Mouse (Mus musculus) gastrocnemius, adult 18-20 months (tissue): ENCODE results near the gene Ift81. TPM values are rescaled to one million over a fixed set of nuclear protein-coding genes. Genes with fewer than 3 reads are reported as not detected.

Experiments used
- DNase-seq: peaks from one replicate; pipeline ENCODE4 v3.0.0; 2021; ENCODE audit warnings: low spot score
- total RNA-seq, 2 experiments: library from RNA; stranded (reverse); gene quantifications; 2 replicates each; pipeline ENCODE4 v1.2.3; 2021

The Ift81 gene
- total RNA-seq, 2 experiments from 2014 or later: 3.4 to 4.7 TPM

- DNase-seq: no peak
Observed at GRCm38 (mm10) chr5:122516901-122517300, 97.4 kb downstream of the Ift81 start.

GRCm38 (mm10) chr5:122516029-122516730 is 98.1 kb downstream of the Ift81 start:
- DNase-seq: no peak

GRCm38 (mm10) chr5:122514127-122514521 is 100.2 kb downstream of the Ift81 start:
- DNase-seq: no peak

- DNase-seq: no peak
Observed at GRCm38 (mm10) chr5:122513421-122514126, 100.7 kb downstream of the Ift81 start.

- no peak for DNase-seq
Observed at GRCm38 (mm10) chr5:122512011-122512410, 102.3 kb downstream of the Ift81 start.

- no peak for DNase-seq
Observed at GRCm38 (mm10) chr5:122511405-122511804, 102.9 kb downstream of the Ift81 start.

GRCm38 (mm10) chr5:122510651-122511157 is 103.6 kb downstream of the Ift81 start:
- DNase-seq: no peak

GRCm38 (mm10) chr5:122509608-122510007 is 104.7 kb downstream of the Ift81 start:
- no peak for DNase-seq

- DNase-seq: no peak
Observed at GRCm38 (mm10) chr5:122508861-122509306, 105.4 kb downstream of the Ift81 start.

GRCm38 (mm10) chr5:122507396-122507795 is 106.9 kb downstream of the Ift81 start:
- no peak for DNase-seq

- no peak for DNase-seq
Observed at GRCm38 (mm10) chr5:122506462-122506861, 107.9 kb downstream of the Ift81 start.

GRCm38 (mm10) chr5:122505554-122505953 is 108.8 kb downstream of the Ift81 start:
- no peak for DNase-seq

- DNase-seq: no peak
Observed at GRCm38 (mm10) chr5:122503760-122504119, 110.6 kb downstream of the Ift81 start.

GRCm38 (mm10) chr5:122503015-122503759 is 111.1 kb downstream of the Ift81 start:
- no peak for DNase-seq

GRCm38 (mm10) chr5:122502077-122502941 is 112.0 kb downstream of the Ift81 start, which contains the start of gene Atp2a2:
Atp2a2 (minus strand) TSS chr5:122502225.
- peak; percentile 84 for DNase-seq

GRCm38 (mm10) chr5:122501101-122502076 is 112.9 kb downstream of the Ift81 start:
- DNase-seq: no peak

GRCm38 (mm10) chr5:122500563-122500962 is 113.8 kb downstream of the Ift81 start:
- DNase-seq: no peak
